Mouse (Mus musculus) kidney, adult 2 months (tissue): Measurements from ENCODE around the gene Vps51.

Experiments used
- CTCF ChIP-seq: fragments of 200-500 bp; conservative IDR thresholded peaks from 2 replicates; pipeline ENCODE4 v1.5.1; 2011; ENCODE audit warnings: low read depth, mild to moderate bottlenecking, control low read depth, low read length, moderate library complexity, mixed read lengths; ENCODE audit not compliant: insufficient read depth, insufficient read length
- POLR2A ChIP-seq: fragments of 200-500 bp; IDR thresholded peaks from one replicate; pipeline ENCODE4 v1.6.1; 2011; ENCODE audit warnings: low read depth, low read length, control low read depth

- TF ChIP-seq POLR2A (no peak), CTCF (no peak)
These were observed 37.0 kb downstream of the Vps51 start for GRCm38 (mm10) chr19:6040002-6040401.
